Mouse (Mus musculus) cerebellum, postnatal 14 days (tissue): Measurements from ENCODE around the gene Fbxl17.

Source experiments
- DNase-seq, 2 experiments: peaks; one replicate each; pipeline ENCODE4 v3.0.0; 2021; ENCODE audit warnings: mixed read lengths in 2 of 2

The Fbxl17 gene

GRCm38 (mm10) chr17:63402741-63403681 lies 96.8 kb downstream of the Fbxl17 start:
- peak in 1 of 2 experiments; percentile 18 for DNase-seq

- no peak for DNase-seq
Observed at GRCm38 (mm10) chr17:63402170-63402569, 97.6 kb downstream of the Fbxl17 start.

GRCm38 (mm10) chr17:63400640-63401039 lies 99.2 kb downstream of the Fbxl17 start:
- no peak for DNase-seq

DNA sequence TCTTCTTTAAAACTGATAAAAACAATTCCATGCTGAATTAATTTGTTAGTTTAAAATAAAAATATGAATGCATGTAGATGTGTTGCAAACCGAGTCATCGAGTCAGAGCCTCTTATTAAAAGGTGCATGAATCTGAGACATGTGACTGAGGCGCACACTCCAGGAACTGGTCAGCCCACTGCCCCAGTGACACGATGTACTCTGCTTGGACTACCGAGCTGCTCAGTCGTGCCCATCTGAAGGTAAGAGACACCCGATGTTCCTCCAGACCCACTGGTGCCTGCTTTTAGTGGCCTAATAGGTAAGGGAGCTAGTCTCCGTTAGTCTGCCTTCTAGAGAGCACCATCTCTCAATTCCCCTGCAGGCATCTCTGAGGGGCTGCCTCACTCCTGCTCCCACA lies 100.0 kb downstream of the Fbxl17 start:
- DNase-seq = no peak

GRCm38 (mm10) chr17:63391506-63391905 lies 108.3 kb downstream of the Fbxl17 start:
- no peak for DNase-seq

GRCm38 (mm10) chr17:63390951-63391350 lies 108.9 kb downstream of the Fbxl17 start:
- DNase-seq = no peak

DNA sequence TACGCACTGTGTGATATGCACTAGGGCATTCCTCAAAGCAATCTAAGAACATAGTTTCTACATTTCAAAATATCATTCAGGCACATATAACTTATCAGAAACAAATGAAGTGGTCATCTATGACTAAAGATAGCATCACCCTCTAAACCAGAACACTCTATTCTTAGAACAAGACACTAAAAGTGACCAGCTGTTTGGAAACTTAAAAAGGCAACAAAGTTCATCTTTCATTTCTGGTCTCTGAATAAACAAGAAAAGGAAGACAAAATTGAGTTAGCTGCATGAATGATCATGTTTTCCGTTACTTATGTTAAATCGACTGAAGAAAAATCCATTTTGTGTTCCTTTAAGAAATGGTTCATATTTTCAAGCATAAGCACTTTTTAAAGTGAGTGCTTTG lies 128.8 kb downstream of the Fbxl17 start:
- no peak for DNase-seq

DNA sequence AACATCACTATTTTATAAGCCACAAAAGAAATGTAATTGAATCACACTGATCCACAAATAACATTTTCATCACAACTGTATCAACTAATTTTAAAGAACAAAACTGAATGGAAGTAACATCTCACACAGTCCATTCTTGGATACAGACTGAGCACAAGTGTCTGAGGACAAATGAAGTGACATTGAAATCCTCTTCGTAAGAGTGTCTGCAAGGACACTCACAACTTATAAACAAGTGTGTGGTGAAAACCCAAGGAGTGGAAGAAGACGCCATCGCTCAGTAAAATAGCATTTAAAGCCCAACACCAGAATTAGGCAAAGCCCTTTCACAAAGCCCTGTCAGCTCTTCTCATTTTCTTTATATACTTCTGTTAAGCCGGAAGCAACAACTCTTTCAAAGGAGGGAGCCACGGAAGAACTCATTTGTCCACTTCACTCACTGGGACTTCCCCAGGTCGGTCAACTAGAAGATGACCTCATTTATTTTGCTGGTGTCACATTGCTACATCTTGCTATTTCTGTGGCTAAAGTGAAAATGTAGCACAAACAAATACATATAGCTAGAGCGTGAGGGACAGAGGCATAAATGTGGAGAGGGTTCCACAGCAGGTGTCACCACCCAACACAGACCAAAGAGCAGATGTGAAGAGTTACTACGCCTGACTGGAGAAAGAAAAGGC lies 130.0 kb downstream of the Fbxl17 start:
- DNase-seq = no peak

DNA sequence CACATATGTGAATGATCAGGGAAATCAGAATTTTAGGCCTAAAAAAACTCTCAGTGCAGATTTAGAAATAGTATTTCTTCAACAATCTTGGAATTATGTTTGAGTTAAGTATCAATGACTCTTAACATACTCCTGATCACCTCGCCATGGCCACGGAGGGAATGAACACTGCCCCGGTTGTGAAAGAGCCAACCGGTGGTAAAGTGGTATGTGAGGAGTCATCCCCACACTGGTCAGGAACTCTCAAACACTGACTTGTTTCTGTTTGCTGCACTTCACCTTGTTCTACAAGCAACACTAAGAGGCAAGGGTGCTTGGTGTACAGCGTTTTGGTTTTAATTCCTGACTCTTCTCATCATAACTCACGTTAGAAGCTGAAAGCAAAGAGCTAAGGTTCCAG lies 132.3 kb downstream of the Fbxl17 start:
- no peak for DNase-seq

DNA sequence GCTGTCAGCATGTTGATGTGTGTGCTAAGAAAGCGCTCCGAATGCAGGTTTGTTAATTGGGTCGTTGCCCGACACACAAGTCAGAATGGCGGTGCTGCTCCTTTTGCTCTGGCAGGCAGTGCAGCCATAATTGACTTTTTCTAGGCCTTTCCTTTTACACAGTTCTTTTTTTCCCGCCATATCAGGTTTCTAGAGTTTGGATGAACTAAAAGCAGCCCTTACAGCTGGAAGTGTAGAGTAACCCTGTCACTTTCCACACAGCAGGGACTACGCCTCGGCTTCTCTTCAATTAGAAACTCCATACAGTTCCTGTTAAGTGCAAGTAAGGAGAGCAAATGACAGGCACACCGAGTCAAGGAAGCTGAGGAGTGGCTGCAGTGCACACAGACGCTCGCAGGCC lies 133.8 kb downstream of the Fbxl17 start:
- DNase-seq = no peak

- no peak for DNase-seq
Observed at GRCm38 (mm10) chr17:63364605-63365004, 135.2 kb downstream of the Fbxl17 start.

- no peak for DNase-seq
Observed at GRCm38 (mm10) chr17:63362196-63362595, 137.6 kb downstream of the Fbxl17 start.

GRCm38 (mm10) chr17:63361679-63362078 lies 138.1 kb downstream of the Fbxl17 start:
- DNase-seq = no peak

GRCm38 (mm10) chr17:63358837-63359236 lies 141.0 kb downstream of the Fbxl17 start:
- no peak for DNase-seq

DNA sequence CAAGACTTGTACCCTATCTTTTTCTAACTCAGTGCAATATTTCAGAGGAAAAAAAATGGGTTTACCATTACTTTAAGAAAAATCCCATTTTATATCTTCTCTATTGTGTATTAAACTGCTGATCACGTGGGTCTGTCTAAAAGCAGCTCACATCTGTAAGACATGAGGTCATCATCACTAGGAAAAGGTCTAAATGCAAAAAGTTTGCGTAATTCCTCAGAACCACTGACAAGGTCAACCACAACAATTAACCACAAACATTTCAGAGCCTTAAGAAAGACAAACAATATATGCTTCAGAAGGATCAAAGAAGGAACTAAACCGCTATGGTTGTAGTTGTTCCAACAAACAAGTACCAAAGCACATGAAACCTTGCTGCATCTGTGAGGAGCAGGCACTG lies 143.6 kb downstream of the Fbxl17 start:
- DNase-seq = no peak

GRCm38 (mm10) chr17:63352634-63353195 lies 147.1 kb downstream of the Fbxl17 start:
- no peak for DNase-seq

DNA sequence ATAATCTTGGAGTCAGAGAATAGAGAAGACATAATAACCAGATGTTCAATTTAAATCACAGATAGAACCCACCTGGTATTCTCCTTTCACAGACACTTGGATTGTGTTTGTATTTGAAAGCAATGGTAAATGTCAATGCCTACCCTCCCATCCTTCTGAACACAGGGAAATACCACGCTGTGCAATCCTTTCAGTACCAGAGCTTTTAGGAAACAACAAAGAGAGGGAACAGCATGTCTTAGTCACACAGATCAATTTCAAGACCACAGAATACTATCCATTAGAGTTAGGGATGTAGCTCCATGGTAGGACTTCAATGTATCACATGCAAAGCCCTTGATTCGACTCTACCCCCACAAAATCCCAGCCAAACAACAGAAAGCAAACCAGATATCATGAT lies 148.1 kb downstream of the Fbxl17 start:
- DNase-seq = no peak

GRCm38 (mm10) chr17:63350876-63351509 lies 148.8 kb downstream of the Fbxl17 start:
- no peak for DNase-seq

GRCm38 (mm10) chr17:63344101-63344500 lies 155.7 kb downstream of the Fbxl17 start:
- DNase-seq = no peak

DNA sequence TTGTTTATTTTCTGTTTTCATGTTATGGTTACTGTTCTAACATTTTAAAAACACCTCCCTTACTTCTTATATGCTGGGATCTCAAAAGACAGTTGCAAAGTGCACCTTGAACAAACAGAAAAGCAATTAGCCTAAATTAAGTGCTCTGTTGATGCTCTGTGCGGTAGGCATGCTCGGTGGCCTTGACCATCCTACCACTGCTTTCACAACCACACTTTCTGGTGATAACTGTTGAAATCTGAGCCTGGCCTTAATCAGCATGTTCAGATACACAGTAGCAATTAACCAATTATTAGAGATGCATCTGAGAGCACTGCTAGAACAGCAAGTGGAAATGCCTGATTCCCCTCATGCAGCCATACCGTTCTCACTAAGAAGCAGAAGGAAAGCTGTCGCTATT lies 156.7 kb downstream of the Fbxl17 start:
- no peak for DNase-seq

- DNase-seq = no peak
Observed at GRCm38 (mm10) chr17:63342440-63342839, 157.4 kb downstream of the Fbxl17 start.

- no peak for DNase-seq
Observed at GRCm38 (mm10) chr17:63341203-63341602, 158.6 kb downstream of the Fbxl17 start.

GRCm38 (mm10) chr17:63328888-63329287 lies 170.9 kb downstream of the Fbxl17 start:
- DNase-seq = no peak
